Mouse (Mus musculus) CD4-positive naive resting alpha-beta T cell, adult 57 days (primary cell): ENCODE data around the gene Gcfc2. TPM values are rescaled to one million over a fixed set of nuclear protein-coding genes. Genes with fewer than 3 reads are reported as not detected.

ENCODE experiments used
- total RNA-seq: library from RNA; stranded (reverse); gene quantifications from one replicate; pipeline ENCODE4 v1.2.4, GENCODE M21; 2023

Gcfc2 gene
- 18.4 TPM for total RNA-seq

GRCm38 (mm10) chr6:81923523-81924142 is at the start of gene Gcfc2:
Gene Gcfc2 (plus strand): TSS chr6:81923669.

GRCm38 (mm10) chr6:81965296-81966067 is 42.0 kb downstream of the Gcfc2 start, which contains the start of gene Mrpl19:
Gene Mrpl19 (minus strand): TSS chr6:81965958.

Other genes starting within 250 kb of the Gcfc2 start
- 37.8 TPM for gene Mrpl19, start 42.3 kb downstream of the Gcfc2 start, total RNA-seq
- gene Eva1a, start 117.4 kb downstream of the Gcfc2 start, total RNA-seq = not detected